Mouse (Mus musculus) cerebral cortex, adult 2 months (tissue): ENCODE data around the gene Tbx6.

ENCODE experiments used
- WGBS: fragments of 180-500 bp; shearing (Covaris S2); methylation state at CpG from one replicate; pipeline ENCODE4 v1.1.7; 2018; 5-methylcytosine and 5-hydroxymethylcytosine counted together

Tbx6 gene

DNA sequence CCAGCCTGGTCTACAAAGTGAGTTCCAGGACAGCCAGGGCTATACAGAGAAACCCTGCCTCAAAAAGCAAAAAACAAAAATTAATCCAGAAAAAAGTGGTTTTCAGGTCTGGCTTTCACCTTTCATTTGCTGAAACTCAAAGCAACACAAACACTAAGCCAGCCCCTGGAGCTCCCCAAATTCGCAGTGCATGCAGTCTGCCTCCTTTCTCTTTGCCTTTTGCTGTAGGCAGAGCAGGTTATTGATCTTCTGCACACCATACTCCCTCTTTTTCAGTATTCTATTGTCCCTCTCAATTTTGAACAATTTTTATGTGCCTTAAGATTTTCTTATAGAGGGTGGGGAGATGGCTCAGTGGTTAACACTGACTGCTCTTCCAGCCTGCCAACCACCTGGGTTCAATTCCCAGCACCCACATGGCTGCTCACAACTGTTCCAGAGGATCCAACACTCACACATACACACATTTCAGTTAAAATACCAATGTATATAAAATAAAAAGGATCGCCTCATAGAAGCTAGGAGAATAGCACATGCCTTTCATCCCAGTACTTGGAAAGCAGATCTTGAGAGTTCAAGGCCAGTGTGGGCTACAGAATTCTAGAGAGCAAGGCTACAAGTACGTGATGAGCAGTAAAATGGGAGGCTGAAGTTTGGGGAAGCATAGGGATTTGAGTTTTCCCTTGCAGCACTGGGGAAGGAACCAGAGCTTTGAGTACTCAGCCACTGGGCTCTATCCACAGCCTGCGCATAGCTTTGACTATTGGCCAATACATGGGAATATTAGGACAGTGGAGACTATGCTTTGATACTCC, 12.4 kb downstream of the Tbx6 start:
- WGBS, result 68% methylated on average over 4 of the region's 4 CpGs

DNA sequence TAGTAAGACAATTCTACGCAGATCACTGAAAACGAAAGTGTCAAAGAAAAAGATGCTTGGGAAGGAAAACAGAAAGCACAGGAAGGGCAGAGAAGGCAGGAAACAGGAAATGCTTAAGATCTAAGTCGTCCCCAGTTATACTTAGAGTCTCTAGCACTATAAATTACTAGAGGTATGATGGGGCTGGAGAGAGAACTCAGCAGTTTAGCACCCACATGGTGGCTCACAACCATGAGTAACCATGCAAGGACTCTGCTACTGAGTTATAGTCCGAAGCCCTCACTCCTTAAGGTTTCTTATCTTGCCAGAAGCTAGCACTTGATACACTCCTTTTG, 13.0 kb downstream of the Tbx6 start:
- 63% methylated on average over 4 of the region's 4 CpGs for WGBS

DNA sequence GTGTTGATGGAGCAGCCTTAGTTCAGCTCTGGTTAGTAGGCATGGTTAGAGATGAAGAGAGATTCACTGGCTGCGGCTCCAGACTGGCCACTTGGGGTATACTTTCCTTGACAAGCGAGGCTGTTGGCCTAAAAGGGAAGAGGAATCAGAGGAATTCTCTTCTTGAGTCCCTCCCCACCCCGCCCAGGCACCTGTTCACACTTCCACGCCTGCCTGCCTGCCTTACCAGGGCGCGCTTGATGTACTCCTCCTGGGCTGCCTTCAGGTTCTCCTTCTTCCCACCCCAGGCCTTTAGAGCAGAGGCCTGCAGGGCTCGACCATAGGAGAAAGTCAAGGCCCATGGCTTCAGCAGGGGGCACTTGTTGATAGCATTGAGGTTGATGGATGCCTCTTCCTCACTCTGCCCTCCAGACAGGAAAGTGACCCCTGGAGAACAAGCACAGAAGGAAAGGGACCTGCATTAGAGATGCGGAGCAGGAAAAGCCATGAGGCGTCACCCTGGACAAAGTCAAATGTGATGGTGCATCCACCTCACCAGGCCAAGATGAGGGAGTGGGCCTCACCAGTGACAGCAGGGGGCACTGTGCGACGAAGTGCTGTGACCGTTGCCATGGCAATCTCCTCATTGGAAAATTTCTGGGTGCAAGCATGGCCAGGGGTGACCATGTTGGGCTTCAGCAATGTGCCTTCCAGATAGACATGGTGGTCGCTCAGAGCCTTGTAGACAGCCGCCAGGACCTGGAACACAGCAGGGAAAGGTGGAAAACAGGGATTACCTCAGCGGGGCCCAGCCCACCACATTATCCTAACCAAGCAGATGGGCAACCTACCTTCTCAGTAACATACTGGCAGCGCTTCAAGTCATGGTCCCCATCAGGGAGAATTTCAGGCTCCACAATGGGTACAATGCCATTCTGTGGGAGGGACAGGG, 14.4 kb downstream of the Tbx6 start:
- 71% methylated on average over 16 of the region's 16 CpGs for WGBS

DNA sequence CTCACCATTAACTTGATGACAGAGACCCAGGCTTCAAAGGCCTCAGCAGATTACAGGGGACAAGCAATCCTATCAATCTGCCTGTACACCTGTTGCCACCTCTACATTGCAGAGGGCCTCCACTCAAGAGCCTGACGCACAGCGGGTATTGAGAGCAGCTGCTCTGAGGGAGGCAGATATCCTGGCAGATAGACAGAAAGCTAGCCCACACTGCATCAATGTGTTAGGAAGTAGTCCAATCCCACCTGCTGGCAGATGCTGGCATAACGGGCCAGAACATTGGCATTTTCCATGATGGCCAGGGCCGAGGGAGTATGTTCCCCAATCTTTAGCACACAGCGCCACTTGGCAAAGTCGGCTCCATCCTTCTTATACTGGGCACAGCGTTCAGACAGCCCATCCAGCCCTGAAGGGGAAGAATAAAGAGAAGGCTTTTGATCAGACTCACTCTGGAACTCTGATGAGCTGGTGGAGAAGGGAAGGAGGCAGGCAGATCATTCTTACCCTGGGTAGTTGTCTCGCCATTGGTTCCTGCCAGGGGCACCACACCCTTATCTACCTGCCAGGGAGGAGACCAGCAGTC, 15.2 kb downstream of the Tbx6 start:
- WGBS, result 24% methylated on average over 8 of the region's 8 CpGs

DNA sequence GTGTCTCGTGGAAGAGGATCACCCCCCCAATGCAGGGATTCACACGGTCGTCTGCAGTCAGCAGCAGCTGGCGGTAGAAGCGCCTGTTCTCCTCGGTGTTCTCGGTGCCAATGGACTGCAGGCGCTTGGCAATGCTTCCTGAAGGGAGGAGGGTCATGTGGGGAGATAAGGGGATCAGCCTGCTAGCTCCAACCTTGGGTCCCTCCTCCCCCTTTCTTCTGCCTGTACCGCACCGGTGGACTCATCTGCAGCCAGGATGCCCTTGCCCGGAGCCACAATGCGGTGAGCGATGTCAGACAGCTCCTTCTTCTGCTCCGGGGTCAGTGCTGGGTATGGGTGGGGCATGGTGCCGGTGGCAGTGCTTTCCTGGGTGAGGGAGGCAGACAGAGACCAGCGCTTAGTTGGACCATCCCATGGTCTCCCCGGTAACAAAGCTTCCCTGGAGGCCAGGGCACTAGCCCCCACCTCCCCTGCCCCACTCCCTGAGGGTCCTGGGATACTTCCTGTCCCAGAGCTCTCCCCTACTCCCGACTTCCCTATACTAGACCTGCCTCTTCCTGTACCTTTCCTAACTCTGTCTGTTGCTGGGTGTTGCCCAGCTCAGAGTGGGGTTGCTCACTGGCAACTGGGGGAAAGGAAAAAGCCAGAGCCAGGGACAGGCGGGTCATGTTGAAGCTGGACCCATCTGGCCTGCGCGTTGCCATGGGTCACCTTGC, 16.3 kb downstream of the Tbx6 start, which contains the start of gene Fam57b:
Gene Fam57b (plus strand): TSS at position 258 of the 716 bp plus-strand sequence.
- WGBS, result 8% methylated on average over 21 of the region's 21 CpGs

DNA sequence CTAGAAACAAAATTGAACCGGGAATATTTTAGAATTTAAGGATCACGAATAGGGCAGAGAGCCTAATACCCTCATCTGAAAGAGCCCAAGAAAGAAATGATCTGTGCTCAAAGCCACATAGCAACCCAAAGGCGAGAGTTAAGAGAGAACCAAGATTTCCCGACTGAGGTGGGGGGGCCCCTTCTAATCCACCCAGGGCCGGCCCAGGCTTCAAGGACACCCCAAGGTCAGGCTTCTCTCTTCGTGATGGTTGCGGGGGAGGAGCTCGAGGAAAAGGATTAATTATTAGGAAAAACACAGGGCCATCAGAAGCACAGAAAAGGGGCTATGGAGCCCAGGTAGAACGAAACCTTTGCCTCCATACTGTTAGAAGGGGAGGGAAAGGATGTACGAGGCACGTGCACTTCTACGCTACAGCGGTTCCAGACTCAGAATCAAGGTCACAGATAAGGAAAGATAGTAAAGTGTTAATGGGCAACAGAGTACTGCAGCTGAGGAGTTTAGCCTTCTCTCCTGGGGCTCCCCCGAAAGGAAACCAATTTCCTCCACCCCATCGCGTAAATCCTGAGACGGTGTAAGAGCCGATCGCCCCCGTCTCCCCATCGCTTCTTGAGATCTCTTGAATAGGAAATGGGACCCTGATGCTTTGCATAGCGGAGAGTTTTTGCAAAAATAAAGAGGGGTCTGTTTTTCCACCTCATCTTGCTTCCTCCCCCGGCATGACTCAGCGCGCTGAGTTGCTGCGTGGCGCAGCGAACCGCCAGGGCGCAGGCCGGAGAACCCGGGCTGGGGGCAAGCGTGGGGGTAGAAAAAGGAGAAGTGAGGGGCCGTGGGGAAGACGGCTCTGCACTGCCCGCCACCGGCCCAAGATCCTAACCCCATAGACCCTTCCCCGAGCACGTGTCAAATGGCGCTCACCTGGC, 17.1 kb downstream of the Tbx6 start:
- 1% methylated on average over 40 of the region's 40 CpGs for WGBS

DNA sequence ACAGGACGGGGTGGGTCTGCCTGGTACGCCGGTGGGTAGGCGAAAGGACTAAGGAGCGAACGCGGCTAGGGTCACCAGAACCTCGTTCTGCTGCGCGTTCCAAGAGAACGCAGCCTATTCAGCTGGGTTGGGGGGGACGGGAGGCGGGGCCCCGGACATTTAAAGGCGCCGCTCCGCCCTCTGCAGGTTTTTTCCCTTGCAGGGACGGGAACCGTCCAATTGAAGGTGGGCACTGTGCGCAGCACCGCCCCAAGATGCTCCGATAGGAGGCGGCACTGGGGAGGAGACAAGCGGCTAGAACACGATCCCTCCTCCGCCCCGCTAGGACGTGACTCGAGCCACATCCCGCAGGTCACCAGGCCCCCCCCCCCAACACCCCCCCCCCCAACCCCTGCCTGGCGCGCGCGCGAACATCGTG, 17.8 kb downstream of the Tbx6 start:
- 1% methylated on average over 30 of the region's 36 CpGs for WGBS

DNA sequence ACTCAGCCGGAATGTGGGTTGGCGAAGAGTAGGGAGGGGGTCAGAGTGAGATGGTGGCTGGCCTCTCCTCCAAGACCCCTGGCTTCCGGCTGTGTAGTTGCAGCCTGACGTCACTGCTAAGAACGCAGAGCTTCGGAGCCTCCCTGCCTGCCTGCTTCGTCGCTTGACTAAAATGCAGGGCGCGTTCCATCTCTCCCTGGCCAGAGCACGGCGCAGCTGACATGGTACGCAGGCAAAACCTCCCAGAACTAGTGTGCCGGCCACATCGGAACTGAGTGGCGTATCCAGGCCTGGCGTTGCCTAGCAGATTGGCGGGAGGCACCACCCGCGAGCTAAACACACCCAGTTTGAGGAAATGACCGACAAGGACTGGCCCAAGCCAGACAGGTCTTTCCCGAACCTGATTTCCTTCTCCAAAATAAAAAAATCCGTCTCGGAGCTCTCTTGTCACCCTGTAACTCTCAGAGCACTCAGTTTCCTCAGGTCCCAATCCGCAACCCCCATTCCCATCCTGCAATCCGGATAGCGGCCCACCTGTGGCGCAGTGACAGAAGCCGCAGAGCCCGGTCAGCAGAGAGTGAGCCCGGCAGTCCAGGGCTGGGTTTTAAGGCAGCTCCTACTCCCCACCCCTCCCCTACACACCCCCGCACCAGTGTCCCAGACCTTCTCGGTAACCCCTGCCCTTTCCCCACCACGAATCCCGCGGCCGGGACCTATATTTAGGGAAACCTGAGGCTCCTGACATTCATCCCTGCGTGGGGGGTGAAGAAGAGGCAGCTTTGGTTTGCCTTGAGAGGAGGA, 18.4 kb downstream of the Tbx6 start:
- 1% methylated on average over 36 of the region's 38 CpGs for WGBS

DNA sequence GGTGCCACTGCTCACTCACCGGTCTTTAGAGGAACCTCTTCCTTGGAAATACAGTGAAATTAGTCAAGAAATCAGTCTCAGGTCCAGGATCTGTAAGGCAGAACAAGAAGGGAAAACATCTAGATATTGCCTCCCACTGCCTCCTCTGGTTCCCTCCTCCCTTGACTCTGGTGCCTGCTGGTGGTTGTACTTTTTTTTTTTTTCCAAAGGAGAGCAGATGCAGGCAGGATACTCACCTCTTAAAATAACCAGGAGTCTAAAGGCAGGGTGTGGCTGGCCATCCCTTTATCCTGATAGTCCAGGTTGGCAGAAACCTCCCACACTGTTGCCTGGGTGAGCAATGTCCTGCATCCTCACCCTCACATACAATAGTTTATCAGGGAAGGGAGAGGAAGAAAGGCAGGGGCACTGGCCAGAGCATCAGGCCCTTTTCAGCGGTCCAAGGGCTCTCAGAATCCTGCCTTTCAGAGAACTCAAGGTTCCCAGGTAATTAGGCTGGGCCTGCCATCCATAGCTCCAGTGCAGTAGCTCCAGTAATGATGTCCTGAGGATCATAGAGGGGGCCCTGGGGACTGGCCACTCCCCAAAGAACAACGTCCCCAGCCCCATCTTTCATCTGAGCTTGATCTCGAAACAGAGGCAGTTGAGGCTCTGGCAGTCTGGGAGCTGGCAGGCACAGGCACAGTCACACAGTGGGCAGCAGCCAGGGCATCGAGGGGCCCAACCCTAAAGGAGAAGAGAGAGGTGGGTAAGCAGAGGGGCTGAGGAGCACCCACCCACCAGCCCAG, 19.2 kb downstream of the Tbx6 start:
- WGBS, result 47% methylated on average over 5 of the region's 5 CpGs

DNA sequence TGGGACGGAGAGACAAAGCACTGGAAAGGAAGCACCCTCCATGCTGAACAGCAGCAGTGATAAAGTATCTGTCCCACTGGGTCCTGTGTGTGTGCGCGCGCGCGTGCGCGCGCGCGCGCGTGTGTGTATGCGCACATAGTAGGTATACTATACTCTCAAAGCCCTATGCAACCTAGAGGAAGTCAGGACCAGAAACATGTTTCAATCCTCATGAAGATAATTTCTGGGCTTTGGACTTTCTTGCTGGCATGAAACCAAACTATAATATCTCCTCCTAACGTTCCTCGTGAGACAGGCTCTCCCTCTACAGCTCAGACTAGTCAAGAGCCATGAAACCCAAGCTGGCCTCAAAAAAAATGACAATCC, 19.8 kb downstream of the Tbx6 start:
- WGBS, result 89% methylated on average over 16 of the region's 16 CpGs

DNA sequence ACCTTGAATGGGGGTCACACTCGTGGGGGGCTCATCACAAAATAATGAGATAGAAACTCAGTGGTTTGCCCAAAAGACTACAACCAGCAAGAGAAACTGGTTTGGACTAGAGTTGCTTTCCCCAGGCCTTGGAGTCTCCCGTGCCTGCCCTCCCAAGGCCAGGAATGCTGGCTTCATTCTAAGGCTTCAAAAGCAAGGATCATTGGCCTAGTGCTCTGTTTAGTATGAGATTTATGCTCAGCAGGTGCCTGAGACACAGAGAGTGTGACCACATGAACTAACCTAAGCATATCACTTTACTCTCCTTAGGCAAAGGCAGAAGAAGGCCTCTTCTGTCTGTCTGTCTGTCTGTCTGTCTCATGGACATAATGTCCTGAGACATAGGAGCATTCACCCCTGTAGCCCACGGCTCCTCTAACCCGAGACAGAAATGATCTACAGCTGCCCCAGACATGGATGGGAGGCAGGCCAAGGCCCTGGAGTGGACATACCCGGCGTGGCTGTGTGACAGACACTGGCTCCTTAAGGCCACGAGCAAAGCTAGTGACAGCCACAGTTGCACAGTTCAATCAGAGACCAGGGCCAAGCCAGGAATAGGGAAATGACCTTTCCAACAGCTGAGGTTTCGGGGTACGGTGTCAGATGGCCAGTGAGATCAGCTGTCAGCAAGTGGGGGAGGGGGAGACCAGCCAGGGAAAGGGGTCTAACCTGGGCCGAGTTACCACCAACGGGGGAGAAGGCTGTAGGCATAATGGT, 21.0 kb downstream of the Tbx6 start:
- 88% methylated on average over 11 of the region's 11 CpGs for WGBS

DNA sequence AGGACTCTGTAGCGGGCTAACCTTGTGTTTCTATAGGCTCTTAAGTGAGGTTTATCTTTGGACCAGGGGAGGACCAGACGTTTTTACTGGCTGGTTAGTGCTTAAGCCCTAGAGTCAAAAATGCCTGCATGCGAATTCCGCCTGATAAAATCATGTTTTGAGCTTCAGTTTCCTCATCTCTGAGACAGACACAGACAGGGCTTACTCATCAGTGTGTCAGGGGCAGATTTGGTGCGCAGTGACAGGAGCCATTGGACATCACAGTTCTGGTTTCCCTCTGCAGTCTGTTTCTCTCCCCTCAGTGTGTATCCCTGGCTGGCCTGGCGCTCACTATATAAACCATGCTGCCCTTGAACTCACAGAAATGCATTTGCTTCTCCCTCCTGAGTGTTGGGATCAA, 21.9 kb downstream of the Tbx6 start:
- WGBS, result 94% methylated on average over 6 of the region's 6 CpGs

DNA sequence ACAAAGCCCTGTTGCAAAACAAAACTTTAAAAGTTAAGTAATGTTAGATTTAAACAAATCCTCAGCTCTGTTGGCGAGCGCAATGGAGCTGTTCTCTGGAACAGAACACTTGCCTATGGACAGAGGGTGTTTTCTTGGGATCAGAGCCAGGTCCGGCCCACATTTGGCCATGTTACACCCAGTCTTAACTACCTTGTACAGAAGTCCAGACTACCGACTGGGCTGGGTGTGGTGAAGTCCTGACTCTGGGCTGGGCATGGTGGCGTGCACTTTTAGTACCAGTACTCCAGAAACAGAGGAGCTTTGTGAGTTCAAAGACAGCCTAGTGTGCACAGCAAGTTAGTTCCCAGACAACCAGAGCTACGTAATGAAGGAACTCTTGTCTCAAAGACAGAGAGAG, 25.7 kb downstream of the Tbx6 start:
- WGBS, result 72% methylated on average over 6 of the region's 6 CpGs

DNA sequence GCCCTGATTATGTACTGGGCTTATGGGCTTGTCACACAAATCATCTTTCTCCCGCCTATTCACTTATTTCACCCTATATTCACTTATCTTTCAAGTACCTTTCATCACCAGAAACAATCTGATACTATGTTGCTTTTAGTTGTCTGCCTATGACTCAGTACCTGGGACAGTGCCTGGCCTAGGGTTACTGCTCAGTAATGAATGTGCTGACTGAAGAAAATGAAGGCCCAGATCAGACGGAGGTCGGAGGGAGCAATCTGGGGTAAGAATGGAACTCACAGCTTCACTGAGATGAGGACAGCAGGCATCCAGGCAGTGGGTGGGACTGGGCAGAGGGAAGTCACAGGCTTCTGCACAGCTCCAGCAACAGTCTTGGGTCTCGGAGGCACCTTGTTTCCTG, 26.1 kb downstream of the Tbx6 start:
- 74% methylated on average over 4 of the region's 4 CpGs for WGBS

DNA sequence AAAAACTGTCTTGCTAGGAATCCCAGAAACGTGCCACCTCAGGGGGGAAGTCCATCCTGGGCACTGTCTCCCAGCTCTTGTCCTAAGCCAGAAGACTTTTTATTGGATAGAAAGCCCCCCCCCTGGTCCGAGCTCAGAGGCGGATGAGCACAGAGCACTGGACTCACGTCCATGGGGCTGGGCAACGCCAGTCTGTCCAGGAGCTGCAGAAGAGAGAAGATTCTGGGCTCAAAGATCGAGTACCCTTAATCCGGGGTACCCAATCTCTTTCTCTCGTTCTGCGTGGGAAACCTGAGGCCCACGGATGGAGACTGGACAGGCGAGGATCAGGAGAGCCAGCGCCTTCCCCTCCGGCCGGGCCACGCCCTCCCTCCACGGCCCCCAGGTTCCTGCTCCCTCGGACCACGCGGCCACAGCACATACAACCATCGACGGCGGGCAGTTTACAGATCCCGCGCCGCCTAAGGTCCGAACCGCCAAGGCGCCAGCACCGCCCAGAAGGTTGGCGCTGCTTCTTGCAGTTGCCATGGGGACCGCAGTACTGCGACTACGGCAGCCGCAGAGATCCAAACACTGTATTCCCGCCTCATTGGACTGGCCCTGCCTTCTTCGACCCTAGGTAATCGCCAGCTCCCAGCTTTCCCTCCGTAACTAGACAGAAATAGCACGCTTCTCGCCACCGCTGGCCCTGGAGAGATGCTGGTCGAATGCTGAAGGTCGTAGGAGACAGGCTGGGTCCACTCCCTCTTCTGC, 27.6 kb downstream of the Tbx6 start:
- WGBS, result under 1% methylated on average over 43 of the region's 43 CpGs

DNA sequence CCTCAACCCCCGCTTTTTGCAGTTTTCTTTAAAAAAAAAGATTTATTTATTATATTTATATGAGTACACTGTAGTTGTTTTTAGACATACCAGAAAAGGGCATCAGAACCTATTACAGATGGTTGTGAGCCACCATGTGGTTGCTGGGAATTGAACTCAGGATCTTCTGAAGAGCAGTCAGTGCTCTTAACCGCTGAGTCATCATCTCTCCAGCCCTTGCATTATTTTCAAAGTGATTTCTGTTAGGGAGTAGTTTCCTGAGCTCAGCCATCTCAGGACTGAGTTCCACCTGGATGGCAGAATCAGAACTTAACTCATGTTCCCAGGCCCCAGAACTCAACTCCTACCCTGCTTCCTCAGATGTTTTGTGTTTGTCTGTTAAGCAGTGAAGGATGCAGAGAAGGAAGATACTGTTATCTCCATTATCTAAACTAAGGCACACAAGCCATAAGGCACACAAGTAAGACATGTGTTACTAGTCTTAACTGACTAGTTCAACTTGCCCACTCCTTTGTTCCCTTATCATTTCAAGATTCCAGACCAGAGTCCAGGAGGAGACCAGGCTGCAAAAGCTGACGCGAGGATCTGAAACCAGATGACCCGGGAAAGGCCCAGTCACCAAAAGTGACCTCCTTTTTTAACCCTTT, 28.6 kb downstream of the Tbx6 start:
- WGBS, result 62% methylated on average over 5 of the region's 5 CpGs

DNA sequence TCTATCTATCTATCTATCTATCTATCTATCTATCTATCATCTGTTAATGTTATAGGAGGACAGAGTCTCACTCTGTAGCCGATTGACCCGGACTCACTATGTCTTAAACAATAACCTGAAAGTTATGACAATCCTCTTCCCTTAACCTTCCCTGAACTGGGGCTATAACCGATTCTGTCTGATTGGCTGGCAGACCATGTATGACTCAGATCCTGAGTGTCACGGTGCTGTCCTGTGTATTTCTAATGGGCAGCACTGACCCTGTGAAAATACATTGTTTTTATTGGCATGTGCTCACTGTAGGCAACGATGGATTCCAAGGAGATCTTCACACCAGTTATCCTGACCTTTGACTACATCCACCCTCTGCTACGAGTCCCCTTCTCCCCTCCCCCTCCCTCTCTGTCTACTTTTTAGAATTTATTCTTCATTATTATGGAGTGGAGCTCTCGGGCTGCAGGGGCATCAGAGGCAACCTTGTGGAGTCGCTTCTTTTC, 34.5 kb downstream of the Tbx6 start:
- WGBS, result 67% methylated on average over 8 of the region's 8 CpGs
